Mouse (Mus musculus) c-Kit-positive CD71-negative TER-119-negative erythroid progenitor cells, embryonic 14.5 days (primary cell): ENCODE results near the gene Steap3.
A peak's percentile ranks its signal among the peaks of the same experiment; 100 is the strongest.

Source experiments
- DNase-seq: peaks from one replicate; pipeline ENCODE4 v3.0.0-alpha.2; 2013; ENCODE audit warnings: low read depth

Steap3 gene

DNA sequence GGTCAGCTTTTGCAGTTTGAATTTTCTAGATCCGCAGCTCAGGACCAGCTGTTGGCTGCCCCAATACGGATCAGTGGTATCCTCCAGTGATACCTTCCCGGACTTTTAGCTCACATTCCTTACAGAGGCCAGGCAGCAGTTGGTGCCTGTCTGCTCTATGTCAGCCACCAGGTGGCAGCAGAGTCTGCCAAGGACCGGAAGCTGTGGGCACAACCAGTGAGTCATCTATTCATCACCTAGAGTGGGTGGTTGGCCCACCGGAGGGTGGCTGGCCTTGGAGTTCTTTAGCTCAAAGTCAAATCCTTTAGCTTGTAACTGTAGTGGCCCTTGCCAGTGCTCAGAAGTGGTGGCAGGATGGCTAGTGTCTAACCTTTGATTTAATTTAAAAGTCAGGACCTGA is 75.3 kb downstream of the Steap3 start:
- DNase-seq, result peak; percentile 68

DNA sequence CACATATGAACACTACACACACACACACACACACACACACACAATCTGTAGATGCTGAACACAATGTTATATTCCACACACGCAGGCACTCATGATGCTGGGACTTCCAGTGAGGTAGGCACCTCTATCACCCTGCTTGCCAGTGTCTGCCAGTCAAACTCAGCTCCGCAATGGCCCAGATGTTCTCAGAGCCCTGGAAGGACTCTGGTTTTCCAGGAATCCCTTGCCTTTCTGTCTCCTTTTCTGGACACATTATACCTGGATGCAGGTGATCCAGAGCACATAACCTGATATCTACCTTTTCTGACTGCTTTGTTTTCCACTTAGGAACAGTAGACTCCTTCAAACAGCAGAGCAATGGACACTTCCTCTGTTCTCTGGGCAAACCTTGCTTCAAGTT is 75.8 kb downstream of the Steap3 start:
- no peak for DNase-seq

DNA sequence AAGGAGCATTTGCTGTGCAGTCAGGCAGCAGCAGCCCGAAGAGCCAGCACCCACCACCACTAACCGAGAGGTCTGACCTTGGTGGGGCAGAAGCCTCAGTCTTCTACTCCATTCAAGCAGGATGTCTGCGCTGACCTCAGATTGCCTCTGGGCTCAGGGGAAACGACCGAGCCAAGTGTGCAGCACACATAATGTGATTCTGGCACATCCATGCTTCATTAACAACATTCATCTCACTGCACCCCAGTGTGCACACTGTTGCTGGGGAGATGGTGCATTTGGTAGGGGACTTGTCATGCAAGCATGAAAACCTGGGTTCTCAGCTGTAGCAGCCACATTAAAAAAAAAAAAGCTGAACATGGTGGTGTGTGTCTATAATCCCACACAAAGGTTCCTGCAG is 76.6 kb downstream of the Steap3 start:
- DNase-seq, result no peak

DNA sequence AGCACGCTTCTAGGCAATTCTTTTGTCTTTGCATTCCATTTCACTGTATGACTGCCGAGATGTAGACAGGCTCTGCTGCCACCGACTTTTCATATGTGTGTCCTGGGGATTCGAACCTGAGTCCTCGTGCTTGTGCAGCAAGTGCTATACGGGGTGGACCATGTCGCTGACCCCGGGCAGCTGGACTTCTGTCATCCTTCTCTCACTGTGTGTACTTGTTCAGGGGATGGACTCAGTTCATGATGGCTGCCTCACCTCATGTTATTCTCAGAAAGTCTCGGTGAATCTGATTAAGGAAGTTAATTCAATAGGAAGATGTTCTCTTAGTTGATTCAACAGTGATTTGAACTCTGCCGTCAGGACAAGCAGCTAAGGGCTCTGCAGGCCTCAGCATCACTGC is 78.9 kb downstream of the Steap3 start:
- no peak for DNase-seq

- DNase-seq, result no peak
Observed at GRCm38 (mm10) chr1:120192321-120192720, 80.2 kb downstream of the Steap3 start.

DNA sequence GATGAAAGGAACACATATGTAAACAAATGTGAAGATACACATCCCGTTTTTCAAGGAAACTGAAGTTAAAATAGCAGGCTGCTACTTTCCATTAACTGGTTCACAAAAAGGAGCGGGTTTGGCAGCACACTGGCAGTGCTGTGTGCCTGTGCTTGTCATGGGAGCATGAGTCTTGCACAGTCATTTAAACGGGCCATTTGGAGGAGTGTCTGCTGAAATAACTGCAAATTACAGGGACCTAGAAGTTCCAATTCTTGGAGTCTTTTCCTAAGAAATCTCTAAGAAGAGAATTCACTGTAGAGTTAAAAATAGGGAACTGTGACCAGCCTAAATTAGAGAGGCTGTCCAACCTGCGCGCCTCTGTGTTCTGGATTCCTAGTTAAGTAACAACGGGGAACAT is 81.6 kb downstream of the Steap3 start:
- no peak for DNase-seq

GRCm38 (mm10) chr1:120190300-120190699 is 82.2 kb downstream of the Steap3 start:
- no peak for DNase-seq

DNA sequence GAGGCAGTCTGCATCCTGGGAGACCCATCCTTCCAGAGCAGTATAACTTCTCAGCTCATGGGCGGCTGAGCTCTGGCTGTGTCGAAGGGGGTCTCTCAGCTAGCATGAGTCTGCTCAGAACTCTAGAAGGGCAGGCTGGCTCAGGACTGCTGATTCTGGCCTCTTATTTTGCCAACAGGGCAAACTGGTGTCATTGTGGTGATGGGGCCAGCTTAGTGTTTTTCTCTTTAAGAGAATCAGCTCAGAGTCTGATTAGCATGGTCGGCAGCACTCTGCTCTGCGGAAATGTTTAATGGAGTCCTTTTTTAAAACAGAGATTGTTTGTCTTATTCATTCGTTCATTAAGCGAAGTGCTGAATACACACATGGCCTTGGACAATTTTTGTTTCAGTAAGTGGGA is 83.3 kb downstream of the Steap3 start:
- DNase-seq, result no peak

DNA sequence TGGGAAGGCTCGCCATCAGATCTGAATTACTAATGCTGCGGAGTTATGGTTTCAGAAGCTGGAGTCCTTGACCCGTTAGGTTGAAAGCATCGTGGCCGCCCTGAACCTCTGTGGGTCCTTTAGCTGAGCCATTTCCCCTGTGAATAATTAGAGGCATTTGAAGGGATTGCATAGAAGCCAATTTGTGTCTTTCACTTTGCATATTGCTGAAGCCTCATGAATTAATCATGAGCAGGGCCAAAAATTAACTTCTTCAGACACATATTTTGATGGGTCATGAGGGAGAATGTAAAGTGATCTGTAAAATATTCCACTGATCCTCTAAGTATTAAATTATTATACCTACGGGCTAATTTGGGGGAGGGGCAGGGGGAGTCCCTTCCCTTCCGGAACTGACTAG is 85.4 kb downstream of the Steap3 start:
- DNase-seq, result no peak

GRCm38 (mm10) chr1:120186655-120187054 is 85.8 kb downstream of the Steap3 start:
- DNase-seq, result no peak

GRCm38 (mm10) chr1:120186204-120186603 is 86.3 kb downstream of the Steap3 start:
- no peak for DNase-seq

- no peak for DNase-seq
Observed at GRCm38 (mm10) chr1:120177141-120177540, 95.4 kb downstream of the Steap3 start.

DNA sequence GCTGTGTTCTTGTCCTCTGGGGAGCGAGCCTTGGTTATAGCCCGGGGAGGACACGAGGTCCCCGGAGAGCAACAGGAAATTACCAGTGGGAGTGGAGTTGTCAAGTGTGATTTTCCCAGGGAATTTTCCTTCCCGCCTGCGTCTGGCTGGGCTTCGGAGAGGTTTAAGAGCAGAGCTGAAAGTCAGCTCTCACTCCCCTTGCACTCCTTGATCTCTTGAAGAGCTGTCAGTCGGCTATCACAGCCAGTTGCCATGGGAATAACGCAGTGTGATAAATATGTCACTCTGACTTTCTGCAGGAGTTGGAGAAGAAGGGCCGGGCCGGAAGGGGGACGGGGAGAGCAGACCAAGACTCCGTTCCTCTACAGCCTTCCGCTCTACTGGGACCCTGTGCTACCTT is 96.2 kb downstream of the Steap3 start:
- no peak for DNase-seq

- no peak for DNase-seq
Observed at GRCm38 (mm10) chr1:120174991-120175390, 97.5 kb downstream of the Steap3 start.

GRCm38 (mm10) chr1:120171819-120172521 is 100.5 kb downstream of the Steap3 start:
- no peak for DNase-seq

DNA sequence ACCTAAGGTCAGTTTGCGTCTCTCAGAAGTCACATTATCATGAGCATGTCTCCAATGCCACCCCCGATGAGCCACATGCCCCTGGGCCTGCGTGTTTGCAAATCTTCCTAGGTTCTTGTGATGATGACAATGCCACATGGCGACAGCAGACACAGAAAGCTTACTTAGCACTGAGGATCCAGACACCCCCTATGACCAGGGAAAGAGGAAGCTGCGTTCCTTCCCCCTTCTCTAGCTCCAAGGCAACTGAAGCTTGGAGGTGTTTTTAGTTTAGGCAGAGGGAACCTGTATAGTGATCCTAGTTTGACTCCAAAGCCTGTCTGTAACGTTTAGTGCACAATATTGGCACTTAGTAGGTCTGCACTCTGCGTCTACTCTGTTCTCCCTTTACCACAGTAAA is 102.2 kb downstream of the Steap3 start:
- no peak for DNase-seq

DNA sequence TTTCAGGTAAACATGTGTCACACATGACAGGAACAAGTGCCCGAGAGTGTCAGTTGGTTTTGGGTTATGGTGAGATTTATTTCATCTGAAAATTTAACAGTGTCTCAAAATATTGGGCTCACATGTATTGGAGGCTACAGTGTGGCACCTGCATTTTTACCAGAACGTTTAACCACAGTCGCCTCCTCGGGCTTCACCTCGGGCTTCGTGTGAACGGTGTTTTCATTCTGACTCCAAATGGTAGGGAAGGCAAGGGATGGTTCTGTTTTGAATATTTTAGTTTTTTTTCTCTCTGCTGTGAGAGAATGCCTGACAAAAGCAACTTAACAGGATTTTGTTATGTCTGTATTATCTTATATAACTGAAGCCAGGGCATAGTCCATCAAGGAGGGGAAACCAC is 103.8 kb downstream of the Steap3 start:
- DNase-seq, result no peak

- DNase-seq, result no peak
Observed at GRCm38 (mm10) chr1:120168016-120168415, 104.5 kb downstream of the Steap3 start.

DNA sequence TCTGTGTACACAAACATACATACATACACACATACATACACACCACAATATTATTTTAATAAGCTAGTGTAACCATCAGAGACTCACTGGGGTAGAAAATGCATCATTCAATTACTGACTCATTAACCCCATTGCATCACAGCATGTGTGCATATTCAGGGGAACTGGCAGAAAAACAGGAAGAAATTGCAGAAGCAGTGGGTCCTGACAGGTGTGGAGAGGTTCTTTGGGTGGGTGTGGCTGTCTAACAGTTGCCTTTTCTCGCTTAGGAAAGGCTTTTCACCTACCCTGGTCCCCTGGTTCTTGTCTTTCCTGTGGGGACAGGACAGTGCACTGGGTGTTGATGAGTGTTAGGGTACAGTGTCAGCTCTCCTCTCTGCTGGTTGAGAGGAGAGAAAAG is 109.9 kb downstream of the Steap3 start:
- no peak for DNase-seq

DNA sequence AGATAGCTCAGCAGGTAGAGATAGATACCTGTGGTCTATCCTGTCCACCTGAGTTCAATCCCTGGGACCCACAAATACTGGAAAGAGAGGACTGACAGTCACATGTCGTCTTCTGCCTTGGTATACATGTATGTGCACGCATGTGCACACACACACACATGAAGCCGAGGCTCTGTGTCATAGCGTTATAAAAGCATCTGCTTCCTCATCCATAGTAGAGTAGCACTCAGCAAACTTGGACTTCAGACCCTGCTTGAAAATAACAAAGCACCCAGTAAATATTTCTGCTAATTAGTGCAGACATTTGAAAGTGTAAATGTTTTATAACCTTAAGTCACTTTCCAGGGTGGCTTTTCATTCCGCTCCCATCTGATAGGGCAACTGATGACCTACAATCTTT is 111.0 kb downstream of the Steap3 start:
- no peak for DNase-seq

GRCm38 (mm10) chr1:120158474-120159127 is 113.9 kb downstream of the Steap3 start:
- no peak for DNase-seq

GRCm38 (mm10) chr1:120155325-120155724 is 117.2 kb downstream of the Steap3 start:
- DNase-seq, result no peak

DNA sequence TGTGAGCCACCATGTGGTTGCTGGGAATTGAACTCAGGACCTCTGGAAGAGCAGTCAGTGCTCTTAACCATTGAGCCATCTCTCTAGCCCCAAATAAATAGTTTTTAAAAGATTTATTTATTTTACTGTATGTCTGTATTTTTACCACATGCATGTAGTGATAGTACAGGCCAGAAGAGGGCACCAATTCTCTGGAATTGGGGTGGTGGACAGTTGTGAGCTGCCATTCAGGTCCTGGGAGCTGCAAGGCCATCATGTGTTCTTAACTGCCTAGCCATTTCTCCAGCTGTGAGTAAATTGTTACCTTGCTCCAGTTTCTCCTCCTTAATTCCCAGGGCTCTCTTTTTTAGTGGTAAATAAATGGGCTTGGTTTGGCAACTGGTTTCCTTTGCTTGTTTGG is 118.3 kb downstream of the Steap3 start:
- no peak for DNase-seq

- DNase-seq, result no peak
Observed at GRCm38 (mm10) chr1:120146994-120147393, 125.5 kb downstream of the Steap3 start.
